ENCODE assay signal across 9 mouse cellular contexts in genomic region chr14:120912916-120913315, GRCm38 (mm10). TPM values are rescaled to one million over a fixed set of nuclear protein-coding genes. Genes with fewer than 3 reads are reported as not detected.
DNase-seq lines count a peak whose midpoint lies in the region; ATAC-seq and TF ChIP-seq lines count a peak whose summit lies in the region.
"Had no signal": no experiment of that assay in that cellular context is flagged by ENCODE, and none has a peak within 500 bp of the region (broad histone marks: within the 10 kb centered on the region; RNA-seq: fewer than 3 reads in every experiment).

No protein-coding gene starts in this region.

- intact Hi-C loops in heart, postnatal 10 days (cut with DNase I), result loop anchor here (1.0 kb wide), 1 partner anchor 82 kb away; no protein-coding TSS in a partner anchor
- intact Hi-C loops in left cerebral cortex, postnatal 10 days (cut with DNase I), result no loop called here

- no peak for TF ChIP-seq RAD21 in MEL (IDR thresholded peaks at IDR 0.05; ENCODE audit: low read depth, low read length)

- H3K36me3 ChIP-seq in heart, embryonic 11.5 days (ENCODE audit: control insufficient read depth, insufficient read depth, low read length), result no peaks in the 10 kb centered on the region
- H3K36me3 ChIP-seq in MEL (ENCODE audit: control insufficient read depth in 1 of 2, insufficient read depth in 2 of 2, low read length in 2 of 2), result peaks cover 8 to 15% of the 10 kb centered on the region in 2 experiments
- H3K36me3 ChIP-seq in hindbrain, embryonic 11.5 days (ENCODE audit: control insufficient read depth, insufficient read depth, low read length), result no peaks in the 10 kb centered on the region
- H3K36me3 ChIP-seq in midbrain, embryonic 10.5 days, result peaks cover 28% of the 10 kb centered on the region

- WGBS in heart, embryonic 11.5 days (ENCODE audit: insufficient replicate concordance), result 57% methylated on average over 7 of the region's 7 CpGs
- WGBS in hindbrain, embryonic 11.5 days, result 20% methylated on average over 7 of the region's 7 CpGs
- WGBS in midbrain, embryonic 10.5 days, result 14% methylated on average over 7 of the region's 7 CpGs

- H3K4me2 ChIP-seq in heart, embryonic 11.5 days, result peak overlapping the region; percentile 97
- H3K4me2 ChIP-seq in hindbrain, embryonic 11.5 days (replicated peaks; ENCODE audit: low read depth, low read length), result peak overlapping the region; percentile 69

- no peak; a peak in 1 of 6 replicates for TF ChIP-seq CTCF in MEL (IDR thresholded peaks at IDR 0.05 in 2 of 3, conservative IDR thresholded peaks at IDR 0.05 in 1 of 3; ENCODE audit: control insufficient read depth in 1 of 3, insufficient read depth in 1 of 3, low read depth in 2 of 3, low read length in 3 of 3, poor library complexity in 1 of 3, severe bottlenecking in 1 of 3)

- no peak for DNase-seq in heart, postnatal 10 days
- peak; percentile 24 for DNase-seq in MEL (ENCODE audit: low read depth, low spot score)
- peak; percentile 19 for DNase-seq in hindbrain, embryonic 11.5 days (ENCODE audit: low spot score)
- DNase-seq in midbrain, embryonic 10.5 days (ENCODE audit: low spot score), result no peak
- no peak for DNase-seq in frontal cortex, adult 2 months (ENCODE audit: extremely low spot score in 1 of 2, low spot score in 1 of 2)
- DNase-seq in right cerebral cortex, adult 18-20 months, result no peak
- no peak for DNase-seq in left cerebral cortex, postnatal 10 days (ENCODE audit: extremely low spot score in 1 of 2, low spot score in 2 of 2)
- DNase-seq: cerebellum, adult 11 months had no signal

- peaks cover 57% of the 10 kb centered on the region for H3K79me2 ChIP-seq in MEL (ENCODE audit: control insufficient read depth, insufficient read depth, low read length, poor library complexity)

- no peak overlapping the region for H3K27ac ChIP-seq in heart, embryonic 11.5 days (ENCODE audit: low read depth, low read length)
- no peak overlapping the region for H3K27ac ChIP-seq in MEL (ENCODE audit: control insufficient read depth, low read depth, low read length)
- no peak overlapping the region for H3K27ac ChIP-seq in hindbrain, embryonic 11.5 days (ENCODE audit: low read depth, low read length)
- H3K27ac ChIP-seq in midbrain, embryonic 10.5 days (replicated peaks), result no peak overlapping the region

- TF ChIP-seq POLR2A in MEL (IDR thresholded peaks at IDR 0.05; ENCODE audit: control insufficient read depth in 1 of 2, insufficient read depth in 1 of 2, low read depth in 1 of 2, low read length in 2 of 2, poor library complexity in 1 of 2), result no peak

- H3K27me3 ChIP-seq in heart, embryonic 11.5 days (ENCODE audit: control insufficient read depth, insufficient read depth, low read length), result no peaks in the 10 kb centered on the region
- no peaks in the 10 kb centered on the region for H3K27me3 ChIP-seq in MEL (ENCODE audit: control insufficient read depth in 1 of 2, insufficient read depth in 2 of 2, low read length in 2 of 2)
- no peaks in the 10 kb centered on the region for H3K27me3 ChIP-seq in hindbrain, embryonic 11.5 days (ENCODE audit: control insufficient read depth, insufficient read depth, low read length)
- H3K27me3 ChIP-seq in midbrain, embryonic 10.5 days (ENCODE audit: low read depth, poor library complexity, severe bottlenecking), result no peaks in the 10 kb centered on the region

- no peaks in the 10 kb centered on the region for H3K9me3 ChIP-seq in heart, embryonic 11.5 days (replicated peaks; ENCODE audit: control insufficient read depth, low read length)
- no peaks in the 10 kb centered on the region for H3K9me3 ChIP-seq in MEL (replicated peaks; ENCODE audit: insufficient read depth, low read length)
- H3K9me3 ChIP-seq in hindbrain, embryonic 11.5 days (ENCODE audit: control insufficient read depth, low read length), result no peaks in the 10 kb centered on the region
- H3K9me3 ChIP-seq in midbrain, embryonic 10.5 days (replicated peaks), result no peaks in the 10 kb centered on the region

- H3K4me3 ChIP-seq in heart, embryonic 11.5 days (ENCODE audit: low read depth, low read length), result peak overlapping the region; percentile 90
- peak overlapping the region; percentile 21 to 74; a peak in 3 of 4 replicates for H3K4me3 ChIP-seq in MEL (ENCODE audit: control insufficient read depth in 1 of 2, insufficient read depth in 1 of 2, low read depth in 2 of 2, low read length in 2 of 2)
- H3K4me3 ChIP-seq in hindbrain, embryonic 11.5 days (ENCODE audit: low read depth, low read length), result 0 out of 2 replicates have a peak overlapping the region, but pooled peaks have one; percentile 2
- peak overlapping the region; percentile 84 for H3K4me3 ChIP-seq in midbrain, embryonic 10.5 days

- TF ChIP-seq EP300 in MEL (IDR thresholded peaks at IDR 0.05; ENCODE audit: low read depth in 1 of 2, low read length in 2 of 2), result no peak

- H3K9ac ChIP-seq in heart, embryonic 11.5 days (ENCODE audit: low read depth, low read length), result no peak overlapping the region; the same call in 1 of the 2 replicates
- peak overlapping the region; percentile 100 for H3K9ac ChIP-seq in MEL (ENCODE audit: control insufficient read depth, low read depth, low read length, poor library complexity, severe bottlenecking)
- no peak overlapping the region for H3K9ac ChIP-seq in hindbrain, embryonic 11.5 days (ENCODE audit: low read depth, low read length)

- ATAC-seq in heart, embryonic 11.5 days (replicated peaks; ENCODE audit: insufficient number of reproducible peaks, low FRiP score, low TSS enrichment), result no peak
- no peak for ATAC-seq in hindbrain, embryonic 11.5 days (ENCODE audit: low FRiP score)

- peaks cover 9% of the 10 kb centered on the region for H3K4me1 ChIP-seq in heart, embryonic 11.5 days (ENCODE audit: control insufficient read depth, insufficient read depth, low read length)
- H3K4me1 ChIP-seq in MEL (ENCODE audit: control insufficient read depth in 1 of 2, insufficient read depth in 2 of 2, low read length in 2 of 2), result 0 out of 4 replicates have a peak, but pooled peaks cover 0 to 2% of the 10 kb centered on the region in 2 experiments
- H3K4me1 ChIP-seq in hindbrain, embryonic 11.5 days (replicated peaks; ENCODE audit: control insufficient read depth, insufficient read depth, low read length), result no peaks in the 10 kb centered on the region
- H3K4me1 ChIP-seq in midbrain, embryonic 10.5 days, result peaks cover 42% of the 10 kb centered on the region

TF ChIP-seq in MEL, 35 proteins besides CTCF, POLR2A, EP300 and RAD21:
- TF ChIP-seq ZNF384 (IDR thresholded peaks at IDR 0.05; ENCODE audit: low read depth, low read length) (no peak), TBP (IDR thresholded peaks at IDR 0.05; ENCODE audit: low read depth, low read length) (no peak), POLR2AphosphoS2 (IDR thresholded peaks at IDR 0.05; ENCODE audit: low read length) (no peak), USF2 (IDR thresholded peaks at IDR 0.05; ENCODE audit: borderline replicate concordance in 1 of 2, insufficient read depth in 1 of 2, low read depth in 1 of 2, low read length in 2 of 2) (no peak), E2F4 (IDR thresholded peaks at IDR 0.05; ENCODE audit: borderline replicate concordance, low read depth, low read length) (no peak), MXI1 (IDR thresholded peaks at IDR 0.05; ENCODE audit: low read depth, low read length) (no peak), RCOR1 (IDR thresholded peaks at IDR 0.05; ENCODE audit: low read depth, low read length) (no peak), ZKSCAN1 (IDR thresholded peaks at IDR 0.05; ENCODE audit: low read depth, low read length) (no peak), CHD2 (IDR thresholded peaks at IDR 0.05; ENCODE audit: low read length) (no peak), MYB (IDR thresholded peaks at IDR 0.05; ENCODE audit: low read depth, low read length) (no peak)
TF ChIP-seq in MEL: peak in this region for 0.

RNA-seq across cellular contexts. Expression of gene Ipo5, which starts 1.9 kb away (rescaled TPM):
- 105 and 116 TPM in 2 replicates for polyA plus RNA-seq in heart, embryonic 11.5 days (2014; fragmentation: Nextera tagmentation; extraction: Ambion mirVana)
- total RNA-seq in heart, postnatal 10 days (2021), result 100 to 1,000 TPM in 1 of 2 experiments, 10 to 100 TPM in 1; 97.4 to 102 TPM
- 157 and 171 TPM in 2 replicates for total RNA-seq in MEL (2012; rRNA removed)
- polyA plus RNA-seq in MEL (2012; ENCODE audit: insufficient read depth in 1 of 2, insufficient read length in 2 of 2, low read depth in 1 of 2, low replicate concordance in 2 of 2, missing spikeins in 1 of 2), result 100 to 1,000 TPM in 1 of 2 experiments, 10 to 100 TPM in 1; 32.1 to 193 TPM
- 120 and 132 TPM in 2 replicates for polyA plus RNA-seq in hindbrain, embryonic 11.5 days (2014; fragmentation: Nextera tagmentation; extraction: Ambion mirVana)
- 147 and 158 TPM in 2 replicates for polyA plus RNA-seq in midbrain, embryonic 10.5 days (2016; fragmentation: Nextera tagmentation; extraction: Ambion mirVana)
- polyA plus RNA-seq in frontal cortex, adult 2 months (2012; rRNA removed), result 63.8 and 73.1 TPM in 2 replicates
- 100 to 1,000 TPM; 131 to 137 TPM for total RNA-seq in left cerebral cortex, postnatal 10 days (2021)

Comparison
In these comparisons a context has a peak if more than half of its experiments do, and no peak if none do; other contexts are left out.
1. H3K4me3 ChIP-seq: peak in every context shown above with its lines; median percentile 90 in heart, embryonic 11.5 days; 84 in midbrain, embryonic 10.5 days; 48 in MEL; 2 in hindbrain, embryonic 11.5 days.
2. DNase-seq: peak in MEL (single experiment) and hindbrain, embryonic 11.5 days (single experiment); none in heart, postnatal 10 days (0 of 2), midbrain, embryonic 10.5 days (single experiment), frontal cortex, adult 2 months (0 of 2), right cerebral cortex, adult 18-20 months (single experiment) and left cerebral cortex, postnatal 10 days (0 of 2).